Mouse (Mus musculus): Measurements from ENCODE around the gene Ppm1f. TPM values are rescaled to one million over a fixed set of nuclear protein-coding genes. Genes with fewer than 3 reads are reported as not detected.
A peak's percentile ranks its signal among the peaks of the same experiment; 100 is the strongest.
"Not testable (repeated sequence)": the region's sequence is repeated elsewhere in the genome, so short reads cannot be mapped to it uniquely, and the experiment has no call there.

Ppm1f gene
- polyA plus RNA-seq, 1 experiment from 2014 or later = 24.3 TPM

DNA sequence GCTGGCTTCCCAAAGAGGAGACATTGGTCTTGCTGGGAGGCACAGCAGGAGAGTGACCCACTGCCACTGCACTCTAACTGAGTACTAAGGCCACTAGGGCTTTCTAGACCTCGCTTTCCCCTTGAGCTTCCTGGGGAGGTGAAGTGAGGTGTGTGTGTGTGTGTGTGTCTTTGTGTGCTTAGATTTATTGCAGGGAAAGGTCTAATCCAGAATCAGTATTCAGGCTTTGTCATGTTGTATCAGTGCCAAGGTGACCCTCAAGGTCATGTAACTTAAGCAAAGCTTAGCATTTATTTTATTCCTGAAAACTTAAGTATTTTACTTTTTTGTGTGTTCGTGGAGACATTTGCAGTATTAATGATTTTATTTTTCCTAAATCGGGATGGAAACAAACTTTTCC is 28.2 kb downstream of the Ppm1f start:
- Histone ChIP-seq H3K4me2 (ENCODE audit: low read depth) (no peak overlapping the region), H3K36me3 (ENCODE audit: control insufficient read depth, insufficient read depth, low read length) (peaks cover 5% of the 10 kb centered on the region)
- ATAC-seq (ENCODE audit: insufficient read depth, low FRiP score, low TSS enrichment) = no peak

DNA sequence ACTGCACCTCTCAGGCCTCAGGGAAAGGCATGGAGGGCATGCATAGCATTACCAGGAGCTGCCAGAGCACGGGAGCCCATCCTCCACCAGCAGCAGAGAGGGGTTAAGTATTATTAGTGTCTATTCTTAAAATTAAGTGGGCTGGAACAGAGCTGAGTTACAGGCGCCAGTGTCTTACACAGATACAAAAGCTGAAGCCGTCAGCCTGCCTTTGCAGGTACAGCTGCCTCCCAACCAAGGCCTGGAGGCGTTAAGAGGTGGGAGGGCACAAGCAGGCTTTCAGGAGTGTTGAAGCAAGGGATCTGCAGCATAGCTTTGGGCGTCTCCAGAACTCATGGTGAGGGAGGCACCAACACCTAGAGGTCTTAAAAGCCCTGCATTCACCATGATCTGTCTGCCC is 30.3 kb downstream of the Ppm1f start:
- ATAC-seq (ENCODE audit: insufficient read depth, low FRiP score, low TSS enrichment) (no peak), DNase-seq (ENCODE audit: low spot score) (no peak)
- Histone ChIP-seq H3K4me1 (ENCODE audit: control insufficient read depth, insufficient read depth, low read length) (no peaks in the 10 kb centered on the region), H3K27ac (ENCODE audit: low read depth, low read length) (no peak overlapping the region), H3K4me3 (ENCODE audit: low read depth, low read length) (no peak overlapping the region), H3K36me3 (ENCODE audit: control insufficient read depth, insufficient read depth, low read length) (peaks cover 2% of the 10 kb centered on the region; the same call in 1 of the 2 replicates), H3K9me3 (ENCODE audit: control insufficient read depth, low read length) (no peaks in the 10 kb centered on the region), H3K9ac (ENCODE audit: low read length) (no peak overlapping the region), H3K4me2 (ENCODE audit: low read depth) (no peak overlapping the region), H3K27me3 (ENCODE audit: control insufficient read depth, insufficient read depth, low read length) (no peaks in the 10 kb centered on the region)
- WGBS = 69% methylated on average over 5 of the region's 5 CpGs

More for the DNA sequence above, 28.2 kb downstream of the Ppm1f start:
- Histone ChIP-seq H3K27ac (ENCODE audit: low read depth, low read length) (no peak overlapping the region), H3K4me1 (ENCODE audit: control insufficient read depth, insufficient read depth, low read length) (no peaks in the 10 kb centered on the region), H3K9ac (ENCODE audit: low read length) (no peak overlapping the region), H3K4me3 (ENCODE audit: low read depth, low read length) (no peak overlapping the region), H3K9me3 (ENCODE audit: control insufficient read depth, low read length) (no peaks in the 10 kb centered on the region), H3K27me3 (ENCODE audit: control insufficient read depth, insufficient read depth, low read length) (no peaks in the 10 kb centered on the region)
- WGBS = 95% methylated on average over 3 of the region's 3 CpGs
- DNase-seq (ENCODE audit: low spot score) = no peak

DNA sequence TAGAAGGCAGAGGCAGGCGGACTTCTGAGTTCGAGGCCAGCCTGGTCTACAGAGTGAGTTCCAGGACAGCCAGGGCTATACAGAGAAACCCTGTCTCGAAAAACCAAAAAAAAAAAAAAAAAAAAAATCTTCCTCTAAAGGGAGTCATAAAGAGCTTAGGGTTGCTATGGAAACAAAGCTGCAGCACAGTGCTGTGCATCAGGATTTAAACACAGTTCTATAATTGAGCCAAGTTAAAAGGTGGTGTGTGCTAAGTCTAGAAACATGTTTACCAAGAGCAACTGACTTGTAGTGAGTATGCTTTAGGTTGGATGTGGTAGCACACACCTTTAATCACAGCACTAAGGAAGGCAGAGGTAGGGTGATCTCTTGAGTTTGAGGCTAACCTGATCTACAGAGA is 32.6 kb downstream of the Ppm1f start:
- not testable (repeated sequence) for H3K4me1 ChIP-seq (ENCODE audit: control insufficient read depth, insufficient read depth, low read length); H3K9me3 ChIP-seq (ENCODE audit: control insufficient read depth, low read length); H3K27me3 ChIP-seq (ENCODE audit: control insufficient read depth, insufficient read depth, low read length); DNase-seq (ENCODE audit: low spot score); H3K4me2 ChIP-seq (ENCODE audit: low read depth); H3K4me3 ChIP-seq (ENCODE audit: low read depth, low read length); H3K36me3 ChIP-seq (ENCODE audit: control insufficient read depth, insufficient read depth, low read length); ATAC-seq (ENCODE audit: insufficient read depth, low FRiP score, low TSS enrichment); H3K27ac ChIP-seq (ENCODE audit: low read depth, low read length); H3K9ac ChIP-seq (ENCODE audit: low read length)
- 77% methylated on average over 3 of the region's 3 CpGs for WGBS

- H3K4me3 ChIP-seq (ENCODE audit: low read depth, low read length) = no peak overlapping the region
- no peaks in the 10 kb centered on the region for H3K36me3 ChIP-seq (ENCODE audit: control insufficient read depth, insufficient read depth, low read length)
- no peak overlapping the region for H3K4me2 ChIP-seq (ENCODE audit: low read depth)
- H3K9ac ChIP-seq (ENCODE audit: low read length) = no peak overlapping the region
- DNase-seq (ENCODE audit: low spot score) = no peak
- ATAC-seq (ENCODE audit: insufficient read depth, low FRiP score, low TSS enrichment) = no peak
- no peaks in the 10 kb centered on the region for H3K9me3 ChIP-seq (ENCODE audit: control insufficient read depth, low read length)
- WGBS = 89% methylated on average over 3 of the region's 3 CpGs
- no peaks in the 10 kb centered on the region for H3K4me1 ChIP-seq (ENCODE audit: control insufficient read depth, insufficient read depth, low read length)
- no peaks in the 10 kb centered on the region for H3K27me3 ChIP-seq (ENCODE audit: control insufficient read depth, insufficient read depth, low read length)
- H3K27ac ChIP-seq (ENCODE audit: low read depth, low read length) = no peak overlapping the region
Measured at GRCm38 (mm10) chr16:16930326-16930725, 34.1 kb downstream of the Ppm1f start.

GRCm38 (mm10) chr16:16930810-16931296 is 34.6 kb downstream of the Ppm1f start:
- ATAC-seq (ENCODE audit: insufficient read depth, low FRiP score, low TSS enrichment) (no peak), DNase-seq (ENCODE audit: low spot score) (no peak)
- WGBS = 76% methylated on average over 5 of the region's 5 CpGs
- Histone ChIP-seq H3K27ac (ENCODE audit: low read depth, low read length) (no peak overlapping the region), H3K9ac (ENCODE audit: low read length) (no peak overlapping the region), H3K36me3 (ENCODE audit: control insufficient read depth, insufficient read depth, low read length) (no peaks in the 10 kb centered on the region), H3K4me3 (ENCODE audit: low read depth, low read length) (no peak overlapping the region), H3K4me2 (ENCODE audit: low read depth) (no peak overlapping the region), H3K9me3 (ENCODE audit: control insufficient read depth, low read length) (no peaks in the 10 kb centered on the region), H3K27me3 (ENCODE audit: control insufficient read depth, insufficient read depth, low read length) (no peaks in the 10 kb centered on the region), H3K4me1 (ENCODE audit: control insufficient read depth, insufficient read depth, low read length) (no peaks in the 10 kb centered on the region)

- Histone ChIP-seq H3K27me3 (ENCODE audit: control insufficient read depth, insufficient read depth, low read length) (no peaks in the 10 kb centered on the region), H3K27ac (ENCODE audit: low read depth, low read length) (no peak overlapping the region), H3K36me3 (ENCODE audit: control insufficient read depth, insufficient read depth, low read length) (no peaks in the 10 kb centered on the region), H3K9ac (ENCODE audit: low read length) (no peak overlapping the region), H3K4me3 (ENCODE audit: low read depth, low read length) (no peak overlapping the region), H3K4me1 (ENCODE audit: control insufficient read depth, insufficient read depth, low read length) (no peaks in the 10 kb centered on the region), H3K4me2 (ENCODE audit: low read depth) (no peak overlapping the region), H3K9me3 (ENCODE audit: control insufficient read depth, low read length) (peaks cover 2% of the 10 kb centered on the region; the same call in 1 of the 2 replicates)
- ATAC-seq (ENCODE audit: insufficient read depth, low FRiP score, low TSS enrichment) (no peak), DNase-seq (ENCODE audit: low spot score) (no peak)
- WGBS = 94% methylated on average over 9 of the region's 9 CpGs
Measured at GRCm38 (mm10) chr16:16939543-16939942, 43.3 kb downstream of the Ppm1f start.

DNA sequence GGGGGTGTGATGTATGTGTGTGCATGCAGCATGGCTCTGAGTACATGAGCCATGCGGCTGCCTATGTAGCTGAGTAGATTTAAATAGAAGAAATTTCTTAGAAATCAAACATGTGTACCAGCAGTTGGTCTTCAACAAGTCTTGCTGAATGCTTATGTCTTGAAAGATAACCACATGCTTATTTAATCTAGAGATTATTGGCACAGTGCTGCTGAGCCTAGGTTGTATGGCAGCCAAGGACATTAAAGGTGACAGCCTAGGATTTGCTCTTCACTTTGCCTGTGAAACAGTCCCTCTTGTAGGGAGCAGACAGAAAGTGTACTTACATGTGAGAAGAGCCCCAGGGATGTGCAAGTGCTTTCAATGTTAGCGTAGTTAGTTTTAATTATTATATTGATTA is 44.8 kb downstream of the Ppm1f start:
- 90% methylated on average over 2 of the region's 2 CpGs for WGBS
- Histone ChIP-seq H3K4me1 (ENCODE audit: control insufficient read depth, insufficient read depth, low read length) (no peaks in the 10 kb centered on the region), H3K4me2 (ENCODE audit: low read depth) (no peak overlapping the region), H3K27me3 (ENCODE audit: control insufficient read depth, insufficient read depth, low read length) (no peaks in the 10 kb centered on the region), H3K36me3 (ENCODE audit: control insufficient read depth, insufficient read depth, low read length) (no peaks in the 10 kb centered on the region), H3K9ac (ENCODE audit: low read length) (no peak overlapping the region), H3K4me3 (ENCODE audit: low read depth, low read length) (no peak overlapping the region), H3K27ac (ENCODE audit: low read depth, low read length) (no peak overlapping the region), H3K9me3 (ENCODE audit: control insufficient read depth, low read length) (peaks cover 2% of the 10 kb centered on the region; the same call in 1 of the 2 replicates)
- ATAC-seq (ENCODE audit: insufficient read depth, low FRiP score, low TSS enrichment) (no peak), DNase-seq (ENCODE audit: low spot score) (no peak)

- no peak overlapping the region for H3K4me3 ChIP-seq (ENCODE audit: low read depth, low read length)
- H3K27ac ChIP-seq (ENCODE audit: low read depth, low read length) = no peak overlapping the region
- ATAC-seq (ENCODE audit: insufficient read depth, low FRiP score, low TSS enrichment) (no peak), DNase-seq (ENCODE audit: low spot score) (peak; percentile 31)
- no peaks in the 10 kb centered on the region for H3K4me1 ChIP-seq (ENCODE audit: control insufficient read depth, insufficient read depth, low read length)
- no peaks in the 10 kb centered on the region for H3K27me3 ChIP-seq (ENCODE audit: control insufficient read depth, insufficient read depth, low read length)
- H3K9me3 ChIP-seq (ENCODE audit: control insufficient read depth, low read length) = no peaks in the 10 kb centered on the region
- no peak overlapping the region for H3K9ac ChIP-seq (ENCODE audit: low read length)
- 31% methylated on average over 3 of the region's 5 CpGs for WGBS
- no peaks in the 10 kb centered on the region for H3K36me3 ChIP-seq (ENCODE audit: control insufficient read depth, insufficient read depth, low read length)
- no peak overlapping the region for H3K4me2 ChIP-seq (ENCODE audit: low read depth)
Measured at GRCm38 (mm10) chr16:16958575-16958974, 62.3 kb downstream of the Ppm1f start.

- Histone ChIP-seq H3K27ac (ENCODE audit: low read depth, low read length) (no peak overlapping the region), H3K9ac (ENCODE audit: low read length) (no peak overlapping the region), H3K4me1 (ENCODE audit: control insufficient read depth, insufficient read depth, low read length) (no peaks in the 10 kb centered on the region), H3K36me3 (ENCODE audit: control insufficient read depth, insufficient read depth, low read length) (no peaks in the 10 kb centered on the region), H3K9me3 (ENCODE audit: control insufficient read depth, low read length) (no peaks in the 10 kb centered on the region), H3K4me2 (ENCODE audit: low read depth) (no peak overlapping the region), H3K27me3 (ENCODE audit: control insufficient read depth, insufficient read depth, low read length) (no peaks in the 10 kb centered on the region), H3K4me3 (ENCODE audit: low read depth, low read length) (no peak overlapping the region)
- 88% methylated on average over 6 of the region's 6 CpGs for WGBS
- no peak for ATAC-seq (ENCODE audit: insufficient read depth, low FRiP score, low TSS enrichment)
- no peak for DNase-seq (ENCODE audit: low spot score)
Measured at GRCm38 (mm10) chr16:16959907-16960306, 63.6 kb downstream of the Ppm1f start.
